Mouse (Mus musculus) heart, embryonic 12.5 days (tissue): ENCODE measurements at regions not wholly inside any gene's neighbourhood (a gene's known extent, or its start where the extent isn't known, plus 50 kb on each side); places are given as distances from the start of the nearest gene placed in this dataset.

ENCODE experiments used
- ATAC-seq: fragments of 200-750 bp; cut with Nextera tagmentation; 2 replicates; pipeline ENCODE4 v1.8.0; 2017; ENCODE audit warnings: moderate TSS enrichment, moderate library complexity; ENCODE audit not compliant: insufficient number of reproducible peaks, low FRiP score
- H3K27ac ChIP-seq: fragments of 300-500 bp; sonication (generic); 2 replicates; pipeline ENCODE4 v1.5.1; 2016; ENCODE audit warnings: mild to moderate bottlenecking, moderate library complexity; ENCODE audit not compliant: poor library complexity, severe bottlenecking
- H3K27me3 ChIP-seq: fragments of 300-500 bp; sonication (generic); replicated peaks from 2 replicates; pipeline ENCODE4 v1.6.1; 2016; ENCODE audit warnings: mild to moderate bottlenecking, moderate library complexity
- H3K36me3 ChIP-seq: fragments of 300-500 bp; sonication (generic); 2 replicates; pipeline ENCODE4 v1.6.1; 2016; ENCODE audit warnings: mild to moderate bottlenecking, moderate library complexity
- H3K4me1 ChIP-seq: fragments of 300-500 bp; sonication (generic); replicated peaks from 2 replicates; pipeline ENCODE4 v1.6.1; 2016; ENCODE audit warnings: mild to moderate bottlenecking
- H3K4me2 ChIP-seq: fragments of 300-500 bp; sonication (generic); 2 replicates; pipeline ENCODE4 v1.6.1; 2016; ENCODE audit warnings: mild to moderate bottlenecking, moderate library complexity
- H3K4me3 ChIP-seq: fragments of 300-500 bp; sonication (generic); 2 replicates; pipeline ENCODE4 v1.5.1; 2016; ENCODE audit warnings: mild to moderate bottlenecking
- H3K9ac ChIP-seq: fragments of 300-500 bp; sonication (generic); 2 replicates; pipeline ENCODE4 v1.6.1; 2016; ENCODE audit warnings: mild to moderate bottlenecking, moderate library complexity
- H3K9me3 ChIP-seq: fragments of 300-500 bp; sonication (generic); replicated peaks from 2 replicates; pipeline ENCODE4 v1.6.1; 2016; ENCODE audit warnings: mild to moderate bottlenecking, moderate library complexity
- WGBS: fragments of 180-500 bp; shearing (Covaris S2); methylation state at CpG from one replicate; pipeline ENCODE4 v1.1.7; 2016; 5-methylcytosine and 5-hydroxymethylcytosine counted together

DNA sequence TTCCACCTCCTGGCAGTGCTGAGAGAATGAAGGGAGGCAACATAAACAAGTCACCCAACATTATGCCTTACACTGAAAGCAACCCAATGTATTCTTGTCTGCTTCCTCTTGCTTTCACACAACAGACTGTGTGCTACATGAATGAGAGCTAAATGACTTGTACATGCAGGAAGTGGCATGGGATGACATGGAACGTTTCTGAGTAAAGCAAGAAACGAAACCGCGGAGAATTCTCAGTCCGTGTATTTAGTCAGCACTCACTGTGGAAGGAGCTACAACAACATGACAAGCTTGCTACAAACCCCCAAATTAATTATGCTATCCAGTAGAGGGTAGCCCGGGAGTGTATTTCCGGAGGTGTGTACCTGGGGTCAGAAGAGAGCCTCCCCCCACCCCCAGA lies 349.4 kb upstream of the Fam92a start:
- no peak overlapping the region for H3K4me3 ChIP-seq
- no peaks in the 10 kb centered on the region for H3K36me3 ChIP-seq
- ATAC-seq = no peak
- no peak overlapping the region for H3K4me2 ChIP-seq
- H3K9me3 ChIP-seq = 0 out of 2 replicates have a peak, but pooled peaks cover 3% of the 10 kb centered on the region
- 86% methylated on average over 7 of the region's 7 CpGs for WGBS
- H3K4me1 ChIP-seq = no peaks in the 10 kb centered on the region
- H3K9ac ChIP-seq = no peak overlapping the region
- H3K27ac ChIP-seq = no peak overlapping the region
- H3K27me3 ChIP-seq = no peaks in the 10 kb centered on the region

DNA sequence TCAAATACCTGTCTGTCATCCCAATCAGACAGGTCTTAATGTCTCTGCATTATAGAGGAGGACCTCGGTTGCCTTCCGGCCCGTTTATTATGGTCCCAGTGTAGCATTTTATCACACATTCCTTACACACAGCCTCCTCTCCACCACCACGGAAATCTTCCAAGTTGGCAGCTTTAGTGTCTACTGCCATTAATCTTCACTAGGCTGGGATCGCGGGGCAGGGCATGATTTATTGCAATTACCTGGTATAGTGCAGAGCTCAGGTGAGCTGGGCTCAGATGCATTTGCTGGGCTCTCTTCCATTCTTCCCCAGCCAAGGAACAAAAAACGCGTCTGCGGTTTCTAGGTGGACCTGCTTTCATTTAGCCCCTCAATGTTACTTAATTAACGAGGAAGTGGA lies 344.7 kb upstream of the Fam92a start:
- Histone ChIP-seq H3K27me3 (no peaks in the 10 kb centered on the region), H3K9ac (no peak overlapping the region), H3K4me3 (no peak overlapping the region), H3K27ac (no peak overlapping the region), H3K36me3 (no peaks in the 10 kb centered on the region), H3K4me2 (no peak overlapping the region), H3K9me3 (no peaks in the 10 kb centered on the region), H3K4me1 (peaks cover 8% of the 10 kb centered on the region; the same call in 1 of the 2 replicates)
- no peak for ATAC-seq
- 84% methylated on average over 10 of the region's 10 CpGs for WGBS

DNA sequence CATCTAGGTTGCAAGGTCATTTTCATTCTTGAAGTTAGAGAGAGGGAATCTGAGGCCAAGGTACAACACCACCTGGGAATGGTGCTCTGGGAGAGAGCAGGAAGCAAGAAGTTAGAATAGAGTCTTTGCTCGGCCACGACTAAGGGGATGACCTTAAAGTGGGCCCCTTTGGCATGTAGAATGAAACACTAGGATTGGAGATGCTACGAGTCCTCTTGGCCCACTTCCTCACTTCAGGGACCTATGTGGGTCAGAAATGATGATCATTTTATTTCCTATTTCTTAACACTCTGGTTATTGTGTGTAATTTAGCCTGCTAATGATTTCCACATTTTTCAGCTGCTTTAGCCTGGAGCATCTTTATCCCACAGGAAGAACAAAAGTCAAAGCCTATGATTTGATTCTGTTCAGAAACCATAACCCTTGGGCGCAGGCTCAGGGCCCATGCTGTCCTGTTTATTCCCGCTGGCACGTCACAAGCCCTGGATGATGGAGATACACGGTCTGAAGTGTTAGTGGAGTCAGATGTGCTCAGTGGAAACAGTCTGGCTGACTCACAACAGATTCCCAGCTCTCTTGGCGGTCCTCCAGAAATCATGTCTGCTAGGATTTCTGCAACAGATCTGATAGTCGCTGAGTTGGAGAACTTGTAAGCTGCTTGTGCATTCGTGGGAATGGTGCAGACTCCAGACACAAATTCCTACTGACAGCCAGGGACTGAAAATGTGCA lies 340.0 kb upstream of the Fam92a start:
- no peaks in the 10 kb centered on the region for H3K27me3 ChIP-seq
- H3K27ac ChIP-seq = 0 out of 2 replicates have a peak overlapping the region, but pooled peaks have one; percentile 31
- no peaks in the 10 kb centered on the region for H3K36me3 ChIP-seq
- no peak overlapping the region for H3K9ac ChIP-seq
- H3K4me1 ChIP-seq = peaks cover 15% of the 10 kb centered on the region
- no peaks in the 10 kb centered on the region for H3K9me3 ChIP-seq
- H3K4me2 ChIP-seq = no peak overlapping the region
- 36% methylated on average over 10 of the region's 10 CpGs for WGBS
- H3K4me3 ChIP-seq = no peak overlapping the region
- peak; percentile 63; the same call in 1 of the 2 replicates for ATAC-seq

DNA sequence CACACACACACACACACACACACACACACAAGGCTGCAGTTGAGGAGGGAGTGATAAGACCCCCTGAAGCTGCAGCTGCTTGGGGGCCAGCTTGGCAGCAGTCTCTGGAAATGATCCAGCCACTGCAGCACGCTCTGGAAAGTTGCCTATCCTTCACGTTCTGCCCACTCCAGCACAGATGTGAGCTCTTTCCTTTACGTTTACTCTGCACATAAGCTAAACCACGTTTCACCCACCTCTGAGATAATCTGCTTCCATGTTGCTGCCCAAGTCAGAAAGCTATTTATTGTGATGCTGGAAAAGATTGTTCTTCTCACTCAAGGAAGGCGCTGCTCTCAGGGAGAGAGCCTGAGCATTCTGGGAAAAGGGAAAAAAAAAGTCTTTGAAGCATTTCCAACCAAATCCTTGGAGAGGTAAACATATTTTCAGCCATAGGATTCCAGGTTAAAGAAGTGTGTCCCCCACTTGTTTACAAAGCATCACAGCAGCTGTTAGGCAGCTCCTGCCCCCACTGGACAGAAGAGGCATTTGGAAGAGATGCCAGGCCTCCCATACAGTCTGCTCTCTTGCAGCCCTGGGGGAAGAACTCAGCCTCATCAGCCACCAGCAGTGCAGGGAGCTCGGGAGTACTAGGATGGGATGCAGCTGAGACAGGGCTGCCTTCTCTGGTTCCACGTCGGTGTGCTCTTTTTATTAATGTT lies 335.2 kb upstream of the Fam92a start:
- peak; percentile 61; the same call in 1 of the 2 replicates for ATAC-seq
- H3K9me3 ChIP-seq = no peaks in the 10 kb centered on the region
- 30% methylated on average over 8 of the region's 8 CpGs for WGBS
- no peaks in the 10 kb centered on the region for H3K27me3 ChIP-seq
- H3K9ac ChIP-seq = no peak overlapping the region
- no peak overlapping the region for H3K4me3 ChIP-seq
- no peaks in the 10 kb centered on the region for H3K36me3 ChIP-seq
- peak overlapping the region; percentile 39 for H3K4me2 ChIP-seq
- H3K27ac ChIP-seq = no peak overlapping the region
- peaks cover 18% of the 10 kb centered on the region for H3K4me1 ChIP-seq

DNA sequence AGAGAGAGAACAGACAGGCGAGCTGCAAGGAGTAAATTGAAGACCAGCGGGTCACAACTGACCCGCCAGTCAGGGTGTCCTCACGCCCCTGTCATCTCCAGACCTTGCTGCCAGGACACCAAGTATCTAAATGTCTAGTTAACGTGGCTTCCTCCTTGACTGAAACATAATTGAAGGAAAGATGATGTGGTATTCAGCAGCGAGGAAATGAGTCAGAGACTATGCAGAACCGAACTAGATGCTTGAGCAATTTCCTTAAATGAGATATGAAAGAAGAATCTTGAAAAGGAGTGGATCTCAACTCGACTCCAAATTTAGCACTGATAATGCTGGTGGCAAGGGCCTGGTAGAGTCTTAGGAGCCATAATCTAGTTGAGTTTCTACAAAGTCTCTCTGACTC lies 329.3 kb upstream of the Fam92a start:
- Histone ChIP-seq H3K4me2 (no peak overlapping the region), H3K4me1 (no peaks in the 10 kb centered on the region; the same call in 1 of the 2 replicates), H3K9me3 (no peaks in the 10 kb centered on the region), H3K27ac (no peak overlapping the region), H3K4me3 (no peak overlapping the region), H3K9ac (no peak overlapping the region), H3K36me3 (no peaks in the 10 kb centered on the region), H3K27me3 (no peaks in the 10 kb centered on the region)
- 58% methylated on average over 8 of the region's 8 CpGs for WGBS
- no peak for ATAC-seq

DNA sequence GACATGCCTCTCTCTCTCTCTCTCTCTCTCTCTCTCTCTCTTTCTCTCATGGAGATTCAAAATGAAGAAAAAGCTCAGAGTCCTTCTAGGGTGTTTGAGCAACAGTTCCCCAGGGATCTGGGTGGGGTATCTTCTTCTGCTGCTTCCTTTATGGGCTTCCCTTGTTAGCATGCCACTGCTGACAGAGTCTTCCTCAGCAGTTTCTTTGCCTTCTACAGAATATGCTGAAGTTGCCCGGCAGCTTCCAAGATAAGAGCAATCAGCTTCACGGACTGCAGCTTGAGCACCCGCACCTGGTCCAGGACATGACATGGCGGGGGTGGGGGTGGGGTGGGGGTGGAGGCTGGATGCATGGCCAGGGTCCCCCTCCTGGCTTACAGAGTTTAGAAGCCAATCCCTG lies 326.6 kb upstream of the Fam92a start:
- no peak overlapping the region for H3K27ac ChIP-seq
- no peak for ATAC-seq
- H3K27me3 ChIP-seq = no peaks in the 10 kb centered on the region
- H3K4me2 ChIP-seq = no peak overlapping the region
- no peaks in the 10 kb centered on the region; the same call in 1 of the 2 replicates for H3K4me1 ChIP-seq
- H3K36me3 ChIP-seq = no peaks in the 10 kb centered on the region
- H3K4me3 ChIP-seq = no peak overlapping the region
- WGBS = 22% methylated on average over 4 of the region's 4 CpGs
- H3K9me3 ChIP-seq = no peaks in the 10 kb centered on the region
- H3K9ac ChIP-seq = no peak overlapping the region

DNA sequence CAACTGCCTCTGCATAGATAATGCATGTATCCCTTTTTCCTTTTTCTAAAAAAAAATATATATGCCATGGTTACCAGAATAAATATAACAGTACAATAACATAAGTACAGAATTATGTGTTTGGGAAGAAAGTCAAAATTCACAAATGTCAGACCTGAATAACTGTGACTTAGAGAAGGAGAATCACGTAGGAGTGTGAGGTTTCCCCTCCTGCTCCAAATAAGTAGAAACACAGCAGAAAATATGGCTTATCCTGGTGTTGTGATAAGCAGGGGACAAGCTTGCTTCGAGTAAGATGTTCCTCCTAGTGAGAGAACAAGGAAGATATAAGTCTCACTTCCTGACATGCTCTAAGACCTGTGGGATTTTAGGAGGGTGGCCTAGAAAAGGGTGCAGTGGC lies 320.7 kb upstream of the Fam92a start:
- ATAC-seq = no peak
- WGBS = 51% methylated on average over 2 of the region's 2 CpGs
- Histone ChIP-seq H3K27me3 (no peaks in the 10 kb centered on the region), H3K4me2 (no peak overlapping the region), H3K36me3 (no peaks in the 10 kb centered on the region), H3K4me1 (no peaks in the 10 kb centered on the region), H3K9me3 (no peaks in the 10 kb centered on the region), H3K27ac (no peak overlapping the region), H3K9ac (no peak overlapping the region), H3K4me3 (no peak overlapping the region)

DNA sequence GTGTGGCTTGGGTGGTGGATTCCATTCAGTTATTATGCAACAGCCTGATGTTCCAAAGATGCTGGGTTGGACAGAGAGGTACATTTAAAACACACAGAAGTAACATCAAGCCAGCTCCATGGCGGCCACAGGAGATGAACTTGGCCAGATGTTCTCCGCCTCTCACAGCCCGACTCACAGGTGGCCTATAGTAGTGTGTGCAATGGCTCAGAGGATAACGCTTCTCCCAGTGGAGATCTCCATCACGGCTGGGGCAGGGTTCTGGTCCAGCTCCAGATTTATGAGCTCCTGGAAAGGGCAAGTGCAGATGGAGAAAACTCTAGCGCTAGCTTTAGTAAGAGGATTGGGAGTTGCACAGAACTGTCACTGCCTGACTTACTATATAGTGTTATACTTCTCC lies 319.5 kb upstream of the Fam92a start:
- no peaks in the 10 kb centered on the region for H3K4me1 ChIP-seq
- no peak overlapping the region for H3K4me3 ChIP-seq
- H3K27ac ChIP-seq = no peak overlapping the region
- ATAC-seq = no peak
- H3K4me2 ChIP-seq = no peak overlapping the region
- no peak overlapping the region for H3K9ac ChIP-seq
- 81% methylated on average over 6 of the region's 6 CpGs for WGBS
- H3K9me3 ChIP-seq = no peaks in the 10 kb centered on the region
- no peaks in the 10 kb centered on the region for H3K36me3 ChIP-seq
- no peaks in the 10 kb centered on the region for H3K27me3 ChIP-seq

DNA sequence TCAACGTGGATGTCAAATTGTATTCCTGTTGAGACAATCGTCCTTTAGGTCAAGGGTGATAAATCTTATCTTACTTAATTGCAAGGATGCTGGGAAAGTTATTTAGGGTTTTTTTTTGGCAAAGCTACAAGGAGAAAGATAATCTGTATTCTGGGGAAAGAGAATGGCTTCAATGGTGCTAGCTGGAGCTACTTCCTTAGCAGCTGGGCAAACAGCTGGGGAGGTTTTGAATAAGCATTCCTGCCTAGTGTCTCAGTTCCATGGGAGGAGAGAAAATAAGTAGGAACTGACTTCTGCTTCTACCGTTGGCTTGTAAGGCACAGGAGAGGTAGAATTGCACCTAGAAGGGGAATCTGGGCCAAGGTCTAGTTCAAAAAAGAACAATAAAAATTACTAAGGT lies 318.3 kb upstream of the Fam92a start:
- Histone ChIP-seq H3K27me3 (no peaks in the 10 kb centered on the region), H3K4me3 (no peak overlapping the region), H3K9me3 (no peaks in the 10 kb centered on the region), H3K36me3 (no peaks in the 10 kb centered on the region), H3K27ac (no peak overlapping the region), H3K9ac (no peak overlapping the region), H3K4me1 (no peaks in the 10 kb centered on the region), H3K4me2 (no peak overlapping the region)
- ATAC-seq = no peak
- WGBS = 53% methylated on average over 3 of the region's 3 CpGs

DNA sequence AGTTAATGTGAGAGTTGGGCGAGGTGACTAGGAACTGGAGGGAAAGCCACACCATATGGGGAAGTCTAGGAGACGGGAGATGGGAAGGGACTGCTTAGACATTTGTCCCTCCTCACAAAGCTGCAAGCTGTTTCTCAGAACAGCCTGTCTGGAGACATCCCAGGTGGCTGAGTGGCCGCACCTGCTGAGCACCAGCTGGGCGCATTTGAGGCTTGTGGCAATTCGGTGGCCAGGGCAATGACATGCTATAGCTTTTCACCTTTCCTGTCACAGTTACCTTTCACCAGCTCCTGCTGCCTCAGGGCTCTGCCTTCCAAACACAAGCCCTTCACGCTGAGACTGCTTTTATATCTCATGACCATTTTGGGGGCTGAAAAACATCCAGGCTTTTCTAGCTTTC lies 317.5 kb upstream of the Fam92a start:
- WGBS = 65% methylated on average over 6 of the region's 6 CpGs
- ATAC-seq = no peak

DNA sequence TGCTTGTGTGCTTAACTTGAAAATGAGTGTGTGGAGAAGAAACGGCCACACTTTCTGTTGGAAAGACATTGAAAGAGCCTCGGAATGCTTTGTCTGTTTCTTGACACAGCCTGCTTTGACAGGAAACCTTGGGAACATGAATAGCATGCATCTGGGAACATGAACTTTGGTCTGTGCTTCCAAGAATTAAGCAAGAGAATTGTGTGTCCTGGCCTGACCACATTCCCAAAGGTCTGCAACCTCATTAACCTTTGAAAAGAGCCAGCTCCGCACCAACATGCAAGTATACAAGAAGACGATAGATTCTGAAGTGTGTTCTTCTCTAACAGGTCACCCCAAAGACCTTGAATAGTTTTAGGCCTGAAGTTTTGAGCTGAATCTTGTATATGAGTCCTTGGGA lies 309.7 kb upstream of the Fam92a start:
- H3K4me1 ChIP-seq = no peaks in the 10 kb centered on the region
- no peak overlapping the region for H3K4me3 ChIP-seq
- H3K9ac ChIP-seq = no peak overlapping the region
- no peaks in the 10 kb centered on the region for H3K27me3 ChIP-seq
- WGBS = 77% methylated on average over 4 of the region's 4 CpGs
- no peak overlapping the region for H3K27ac ChIP-seq
- no peak for ATAC-seq
- no peaks in the 10 kb centered on the region for H3K36me3 ChIP-seq
- no peaks in the 10 kb centered on the region for H3K9me3 ChIP-seq
- no peak overlapping the region for H3K4me2 ChIP-seq

More for the DNA sequence above, 317.5 kb upstream of the Fam92a start:
- no peaks in the 10 kb centered on the region for H3K27me3 ChIP-seq
- no peak overlapping the region for H3K9ac ChIP-seq
- H3K4me2 ChIP-seq = no peak overlapping the region
- H3K9me3 ChIP-seq = no peaks in the 10 kb centered on the region
- H3K4me3 ChIP-seq = no peak overlapping the region
- H3K36me3 ChIP-seq = no peaks in the 10 kb centered on the region
- H3K27ac ChIP-seq = no peak overlapping the region
- H3K4me1 ChIP-seq = no peaks in the 10 kb centered on the region
